Mouse (Mus musculus): Measurements from ENCODE around the gene Srcap. TPM values are rescaled to one million over a fixed set of nuclear protein-coding genes. Genes with fewer than 3 reads are reported as not detected.

Gene Srcap
- polyA plus RNA-seq, 1 experiment from 2014 or later: 71.3 TPM

GRCm38 (mm10) chr7:127573503-127574008, 61.8 kb downstream of the Srcap start:
- Histone ChIP-seq H3K4me2 (peak overlapping the region; percentile 92), H3K4me3 (ENCODE audit: low read depth, low read length) (peak overlapping the region; percentile 71), H3K9ac (peak overlapping the region; percentile 77), H3K4me1 (ENCODE audit: insufficient read depth) (0 out of 2 replicates have a peak, but pooled peaks cover 3% of the 10 kb centered on the region), H3K27ac (ENCODE audit: low read depth) (no peak overlapping the region), H3K27me3 (ENCODE audit: insufficient read depth, low read length) (no peaks in the 10 kb centered on the region), H3K36me3 (ENCODE audit: insufficient read depth) (peaks cover 20% of the 10 kb centered on the region), H3K9me3 (ENCODE audit: low read depth, low read length) (no peaks in the 10 kb centered on the region)
- ATAC-seq (ENCODE audit: insufficient read depth) (peak; percentile 50), DNase-seq (no peak)
- TF ChIP-seq CTCF (IDR thresholded peaks at IDR 0.05; ENCODE audit: low read depth): no peak
- 1% methylated on average over 15 of the region's 28 CpGs for WGBS

DNA sequence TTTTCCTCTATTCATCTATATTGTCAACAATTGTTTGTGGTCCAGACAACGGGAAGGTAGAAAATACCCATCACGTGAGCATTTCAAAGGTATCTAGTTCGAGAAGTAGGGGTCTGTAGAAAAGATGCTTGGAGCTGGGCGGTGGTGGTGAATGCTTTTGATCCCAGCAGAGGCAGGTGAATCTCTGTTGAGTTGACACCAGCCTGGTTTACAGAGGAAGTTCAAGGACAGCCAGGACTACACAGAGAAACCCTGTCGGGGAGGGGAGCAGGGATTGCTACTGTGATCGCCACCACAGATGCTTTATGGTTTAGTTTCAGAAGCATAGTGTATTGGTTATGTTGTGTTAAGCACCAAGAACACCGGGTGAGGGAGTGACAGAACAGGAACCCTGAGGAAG, 62.3 kb downstream of the Srcap start:
- TF ChIP-seq CTCF (IDR thresholded peaks at IDR 0.05; ENCODE audit: low read depth): no peak
- 17% methylated on average over 7 of the region's 7 CpGs for WGBS
- Histone ChIP-seq H3K9ac (peak overlapping the region; percentile 77), H3K9me3 (ENCODE audit: low read depth, low read length) (no peaks in the 10 kb centered on the region), H3K4me3 (ENCODE audit: low read depth, low read length) (peak overlapping the region; percentile 71), H3K27me3 (ENCODE audit: insufficient read depth, low read length) (no peaks in the 10 kb centered on the region), H3K4me2 (peak overlapping the region; percentile 92), H3K27ac (ENCODE audit: low read depth) (no peak overlapping the region), H3K4me1 (ENCODE audit: insufficient read depth) (0 out of 2 replicates have a peak, but pooled peaks cover 3% of the 10 kb centered on the region), H3K36me3 (ENCODE audit: insufficient read depth) (peaks cover 17% of the 10 kb centered on the region)
- ATAC-seq (ENCODE audit: insufficient read depth): no peak
- no peak for DNase-seq

- 94% methylated on average over 6 of the region's 6 CpGs for WGBS
- no peak overlapping the region for H3K27ac ChIP-seq (ENCODE audit: low read depth)
- H3K4me3 ChIP-seq (ENCODE audit: low read depth, low read length): no peak overlapping the region
- DNase-seq: no peak
- H3K27me3 ChIP-seq (ENCODE audit: insufficient read depth, low read length): no peaks in the 10 kb centered on the region
- H3K4me1 ChIP-seq (ENCODE audit: insufficient read depth): peaks cover 6% of the 10 kb centered on the region; the same call in 1 of the 2 replicates
- no peaks in the 10 kb centered on the region for H3K9me3 ChIP-seq (ENCODE audit: low read depth, low read length)
- H3K4me2 ChIP-seq: no peak overlapping the region
- H3K36me3 ChIP-seq (ENCODE audit: insufficient read depth): peaks cover 61% of the 10 kb centered on the region
- no peak for ATAC-seq (ENCODE audit: insufficient read depth)
- TF ChIP-seq CTCF (IDR thresholded peaks at IDR 0.05; ENCODE audit: low read depth): no peak
- H3K9ac ChIP-seq: no peak overlapping the region
Measured at GRCm38 (mm10) chr7:127583260-127583659, 71.5 kb downstream of the Srcap start.

DNA sequence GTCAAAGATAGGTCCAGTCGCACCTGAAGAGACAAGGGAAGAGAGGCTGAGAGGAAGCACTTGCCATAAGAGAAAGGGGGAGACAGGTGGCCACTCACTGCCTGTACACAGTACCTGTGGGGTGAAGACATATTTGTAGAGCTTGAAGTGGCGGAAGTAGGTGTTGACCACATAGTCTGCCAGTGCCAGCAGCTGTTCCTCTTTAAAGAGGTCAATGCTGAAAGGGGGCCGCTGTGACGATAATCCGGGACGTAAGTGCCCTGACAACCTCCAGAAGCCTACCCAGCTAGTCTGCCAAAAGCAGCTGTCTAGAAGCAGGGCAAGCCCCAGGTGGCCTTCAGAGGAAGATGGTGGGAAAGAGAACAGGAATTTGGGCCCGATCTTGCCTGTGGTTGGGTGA, 73.2 kb downstream of the Srcap start:
- Histone ChIP-seq H3K27ac (ENCODE audit: low read depth) (no peak overlapping the region), H3K9ac (no peak overlapping the region), H3K9me3 (ENCODE audit: low read depth, low read length) (no peaks in the 10 kb centered on the region), H3K36me3 (ENCODE audit: insufficient read depth) (peaks cover 59% of the 10 kb centered on the region), H3K27me3 (ENCODE audit: insufficient read depth, low read length) (no peaks in the 10 kb centered on the region), H3K4me3 (ENCODE audit: low read depth, low read length) (no peak overlapping the region), H3K4me2 (no peak overlapping the region), H3K4me1 (ENCODE audit: insufficient read depth) (peaks cover 10% of the 10 kb centered on the region)
- WGBS: 78% methylated on average over 7 of the region's 7 CpGs
- ATAC-seq (ENCODE audit: insufficient read depth): no peak
- DNase-seq: no peak
- no peak for TF ChIP-seq CTCF (IDR thresholded peaks at IDR 0.05; ENCODE audit: low read depth)

DNA sequence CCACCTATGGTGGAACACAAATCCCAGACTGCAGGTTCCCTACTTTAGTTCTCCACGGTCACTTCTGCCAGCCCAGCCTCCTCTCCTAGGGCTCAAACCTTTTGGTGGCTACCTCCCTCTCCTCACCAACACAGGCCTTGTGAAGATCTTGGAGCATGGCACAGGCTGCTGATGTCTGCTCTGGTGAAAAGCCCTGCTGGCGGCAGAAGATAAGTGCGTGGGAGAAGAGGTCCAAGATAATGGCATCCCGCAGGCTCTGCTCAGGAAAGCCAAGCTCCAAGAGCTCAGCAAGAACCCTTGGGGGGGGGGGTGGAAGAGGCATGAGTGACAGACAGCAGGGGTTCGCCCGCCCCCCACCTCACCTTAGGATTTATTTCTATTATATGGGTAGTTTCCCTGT, 74.4 kb downstream of the Srcap start:
- WGBS: 90% methylated on average over 6 of the region's 6 CpGs
- ATAC-seq (ENCODE audit: insufficient read depth): no peak
- H3K4me3 ChIP-seq (ENCODE audit: low read depth, low read length): no peak overlapping the region
- DNase-seq: no peak
- peaks cover 10% of the 10 kb centered on the region for H3K4me1 ChIP-seq (ENCODE audit: insufficient read depth)
- no peak overlapping the region for H3K27ac ChIP-seq (ENCODE audit: low read depth)
- TF ChIP-seq CTCF (IDR thresholded peaks at IDR 0.05; ENCODE audit: low read depth): no peak
- H3K4me2 ChIP-seq: no peak overlapping the region
- H3K9ac ChIP-seq: no peak overlapping the region
- H3K36me3 ChIP-seq (ENCODE audit: insufficient read depth): peaks cover 60% of the 10 kb centered on the region
- H3K9me3 ChIP-seq (ENCODE audit: low read depth, low read length): no peaks in the 10 kb centered on the region
- no peaks in the 10 kb centered on the region for H3K27me3 ChIP-seq (ENCODE audit: insufficient read depth, low read length)

- peak overlapping the region; percentile 58 for H3K9ac ChIP-seq
Measured at GRCm38 (mm10) chr7:127587196-127587595, 75.4 kb downstream of the Srcap start.

DNA sequence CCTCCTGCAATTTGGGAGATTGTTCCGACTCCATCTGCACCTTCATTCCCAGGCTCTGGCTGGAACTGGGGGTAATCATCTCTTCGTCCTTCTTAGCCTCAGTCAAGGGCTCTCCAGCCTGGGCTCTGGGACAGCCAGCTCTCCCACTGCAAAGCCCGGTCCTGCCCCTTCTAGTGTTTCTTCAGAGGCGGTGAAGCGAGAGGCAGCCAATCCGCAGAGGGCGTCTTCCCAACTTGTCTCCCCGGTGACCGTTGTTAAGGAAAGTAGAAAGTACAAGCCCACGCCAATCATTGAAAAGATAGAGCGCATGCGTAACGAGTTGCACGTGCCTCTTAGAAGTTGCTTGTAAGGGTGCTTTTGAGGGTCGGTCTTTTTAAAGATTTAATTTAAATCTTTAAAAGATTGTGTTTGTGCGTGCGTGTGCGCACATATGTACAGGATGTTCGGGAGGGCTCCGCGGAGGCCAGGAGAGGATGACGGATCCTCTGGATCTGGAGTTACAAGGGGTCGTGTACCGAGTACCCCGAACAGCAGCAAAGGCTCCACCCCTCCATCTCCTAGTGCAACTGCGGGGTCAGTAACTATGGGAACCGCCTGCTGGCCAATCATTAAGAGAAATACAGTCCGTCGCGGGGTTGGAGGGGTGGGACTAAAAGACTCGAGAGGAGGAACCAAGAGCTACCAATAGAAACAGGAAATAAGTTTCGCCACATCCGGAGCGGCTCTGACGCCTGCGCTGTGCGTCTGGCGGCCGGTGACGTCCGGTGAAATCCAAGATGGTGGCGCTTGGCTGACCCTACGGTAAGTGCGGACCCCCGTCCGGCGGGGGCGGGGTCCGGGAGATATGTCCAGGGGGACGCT, 76.5 kb downstream of the Srcap start, which contains the start of the genes Ccdc189 and Rnf40:
Gene Ccdc189, minus strand, starts transcription at position 585 of the 861 bp plus-strand sequence.
Gene Rnf40, plus strand, starts transcription at position 757 of the 861 bp plus-strand sequence.
- peak within 1 kb of the TSS; percentile 84 for H3K4me3 ChIP-seq (ENCODE audit: low read depth, low read length)
- peak within 1 kb of the TSS; percentile 77 for H3K27ac ChIP-seq (ENCODE audit: low read depth)
- H3K9ac ChIP-seq: peak within 1 kb of the TSS; percentile 80
- H3K4me1 ChIP-seq (ENCODE audit: insufficient read depth): peaks cover 10% of the 10 kb centered on the region
- peak; percentile 98 for ATAC-seq (ENCODE audit: insufficient read depth)
- no peak for TF ChIP-seq CTCF (IDR thresholded peaks at IDR 0.05; ENCODE audit: low read depth)
- no peaks in the 10 kb centered on the region for H3K9me3 ChIP-seq (ENCODE audit: low read depth, low read length)
- peak within 1 kb of the TSS; percentile 96 for H3K4me2 ChIP-seq
- WGBS: under 1% methylated on average over 50 of the region's 50 CpGs
- H3K27me3 ChIP-seq (ENCODE audit: insufficient read depth, low read length): no peaks in the 10 kb centered on the region
- peaks cover 61% of the 10 kb centered on the region for H3K36me3 ChIP-seq (ENCODE audit: insufficient read depth)
- peak; percentile 98 for DNase-seq

More at GRCm38 (mm10) chr7:127587196-127587595, 75.4 kb downstream of the Srcap start:
- peaks cover 10% of the 10 kb centered on the region for H3K4me1 ChIP-seq (ENCODE audit: insufficient read depth)
- no peak for DNase-seq
- H3K27me3 ChIP-seq (ENCODE audit: insufficient read depth, low read length): no peaks in the 10 kb centered on the region
- 47% methylated on average over 5 of the region's 5 CpGs for WGBS
- H3K36me3 ChIP-seq (ENCODE audit: insufficient read depth): peaks cover 61% of the 10 kb centered on the region
- H3K27ac ChIP-seq (ENCODE audit: low read depth): peak overlapping the region; percentile 77; the same call in 1 of the 2 replicates
- peak overlapping the region; percentile 96 for H3K4me2 ChIP-seq
- H3K9me3 ChIP-seq (ENCODE audit: low read depth, low read length): no peaks in the 10 kb centered on the region
- H3K4me3 ChIP-seq (ENCODE audit: low read depth, low read length): peak overlapping the region; percentile 84
- TF ChIP-seq CTCF (IDR thresholded peaks at IDR 0.05; ENCODE audit: low read depth): no peak
- no peak for ATAC-seq (ENCODE audit: insufficient read depth)
